Mouse (Mus musculus) forebrain, embryonic 11.5 days (tissue): ENCODE data around the gene Jam2. TPM values are rescaled to one million over a fixed set of nuclear protein-coding genes. Genes with fewer than 3 reads are reported as not detected.

ENCODE experiments used
- ATAC-seq: fragments of 200-750 bp; cut with Nextera tagmentation; replicated peaks from 2 replicates; pipeline ENCODE4 v1.8.0; 2017; ENCODE audit warnings: moderate TSS enrichment; ENCODE audit not compliant: low FRiP score
- DNase-seq: peaks from one replicate; pipeline ENCODE4 v3.0.0-alpha.2; 2017; ENCODE audit warnings: low spot score
- H3K27ac ChIP-seq: fragments of 300-500 bp; sonication (generic); 2 replicates; pipeline ENCODE4 v1.5.1; 2014; ENCODE audit warnings: low read depth, low read length
- H3K27me3 ChIP-seq: fragments of 300-500 bp; sonication (generic); 2 replicates; pipeline ENCODE4 v1.6.1; 2014; ENCODE audit warnings: mild to moderate bottlenecking, low read length, mixed read lengths; ENCODE audit not compliant: control insufficient read depth, insufficient read depth
- H3K36me3 ChIP-seq: fragments of 300-500 bp; sonication (generic); 2 replicates; pipeline ENCODE4 v1.6.1; 2014; ENCODE audit warnings: mild to moderate bottlenecking, low read length, moderate library complexity, mixed read lengths; ENCODE audit not compliant: control insufficient read depth, insufficient read depth
- H3K4me1 ChIP-seq: fragments of 300-500 bp; sonication (generic); replicated peaks from 2 replicates; pipeline ENCODE4 v1.6.1; 2014; ENCODE audit warnings: low read length, mixed read lengths; ENCODE audit not compliant: control insufficient read depth, insufficient read depth
- H3K4me2 ChIP-seq: fragments of 300-500 bp; sonication (generic); 2 replicates; pipeline ENCODE4 v1.6.1; 2014; ENCODE audit warnings: low read depth, mild to moderate bottlenecking, low read length, moderate library complexity, mixed read lengths; ENCODE audit not compliant: severe bottlenecking
- H3K4me3 ChIP-seq: fragments of 300-500 bp; sonication (generic); 2 replicates; pipeline ENCODE4 v1.5.1; 2014; ENCODE audit warnings: low read depth, low read length
- H3K9ac ChIP-seq: fragments of 300-500 bp; sonication (generic); 2 replicates; pipeline ENCODE4 v1.6.1; 2014; ENCODE audit warnings: low read length
- H3K9me3 ChIP-seq: fragments of 300-500 bp; sonication (generic); 2 replicates; pipeline ENCODE4 v1.6.1; 2016; ENCODE audit warnings: low read length, mixed read lengths; ENCODE audit not compliant: control insufficient read depth
- WGBS: fragments of 180-500 bp; shearing (Covaris S2); extraction: QIAGEN DNeasy Blood & Tissue Kit; methylation state at CpG from one replicate; pipeline ENCODE4 v1.1.7; 2014; 5-methylcytosine and 5-hydroxymethylcytosine counted together
- polyA plus RNA-seq: library from polyadenylated mRNA; unstranded; fragments of >200 nt; fragmentation: Nextera tagmentation; extraction: Ambion mirVana; gene quantifications from 2 replicates; pipeline ENCODE4 v1.2.1, GENCODE M21; 2014

Gene Jam2
- polyA plus RNA-seq, 1 experiment from 2014 or later, result 54.0 TPM

DNA sequence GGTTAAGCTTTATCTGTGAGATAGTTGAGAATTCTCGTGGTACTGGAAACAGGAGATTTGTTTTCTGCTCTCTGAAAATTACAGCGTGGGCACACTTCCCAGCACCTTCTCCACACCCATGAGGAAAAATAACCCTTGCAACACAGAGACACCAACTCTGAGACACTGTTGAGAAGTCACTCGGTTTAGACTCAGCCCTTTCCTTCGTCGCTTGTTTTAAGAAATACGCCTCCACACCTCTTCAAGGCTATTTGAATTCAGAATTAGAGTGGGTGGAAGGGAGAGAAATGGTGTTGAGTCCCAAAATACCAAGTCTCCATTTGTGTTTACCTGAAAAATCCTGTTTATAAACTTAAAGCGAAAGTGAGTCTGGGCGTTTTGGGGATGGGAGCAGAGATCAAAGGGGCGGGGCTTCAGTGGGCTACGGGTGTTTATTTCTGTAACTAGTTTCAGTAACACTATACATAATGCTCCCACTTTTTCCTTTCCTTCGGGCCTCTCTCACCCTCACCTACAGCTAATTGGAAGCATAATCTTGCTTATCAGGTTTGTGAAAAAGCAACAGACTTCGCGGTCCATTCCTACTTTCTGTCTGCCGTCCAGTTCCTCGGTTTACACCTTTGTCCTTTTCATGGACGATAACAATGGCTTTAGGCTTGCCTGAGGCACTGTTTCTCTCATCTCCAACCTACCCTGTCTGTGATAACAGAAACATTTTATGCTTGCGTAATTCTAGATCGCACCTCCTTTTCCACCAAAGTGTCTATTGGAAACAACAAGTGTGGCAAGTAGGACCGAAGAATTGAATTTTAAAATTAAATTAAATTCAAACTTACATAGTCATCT is 4.1 kb upstream of the Jam2 start:
- no peak for DNase-seq
- Histone ChIP-seq H3K4me1 (peaks cover 2% of the 10 kb centered on the region; the same call in 1 of the 2 replicates), H3K4me2 (no peak overlapping the region), H3K4me3 (no peak overlapping the region), H3K9me3 (no peaks in the 10 kb centered on the region), H3K27me3 (no peaks in the 10 kb centered on the region), H3K27ac (no peak overlapping the region), H3K36me3 (no peaks in the 10 kb centered on the region), H3K9ac (no peak overlapping the region)
- 85% methylated on average over 19 of the region's 19 CpGs for WGBS
- ATAC-seq, result no peak

DNA sequence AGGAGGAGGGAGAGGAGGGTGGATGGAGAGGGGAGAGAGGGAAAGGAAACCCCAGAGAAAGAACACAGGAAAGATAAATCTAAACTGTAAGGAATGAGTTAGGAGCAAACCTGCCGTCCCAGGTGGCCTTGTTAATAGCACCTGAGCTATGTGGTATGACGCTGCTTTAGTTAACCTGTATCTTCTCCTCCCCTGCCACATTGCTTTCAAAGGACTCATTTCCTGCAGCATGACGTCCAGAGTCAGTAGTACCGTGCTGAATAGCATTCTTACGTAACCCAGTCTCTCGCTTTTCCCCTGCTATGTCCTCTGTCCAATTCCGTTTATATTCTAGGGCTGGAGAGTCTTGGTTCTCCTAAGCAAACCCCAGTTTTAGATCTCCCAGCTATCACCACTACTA is 3.0 kb upstream of the Jam2 start:
- H3K9ac ChIP-seq, result no peak overlapping the region
- 92% methylated on average over 7 of the region's 7 CpGs for WGBS
- H3K27ac ChIP-seq, result no peak overlapping the region
- H3K4me1 ChIP-seq, result peaks cover 2% of the 10 kb centered on the region; the same call in 1 of the 2 replicates
- H3K27me3 ChIP-seq, result no peaks in the 10 kb centered on the region
- no peak for DNase-seq
- no peak for ATAC-seq
- H3K9me3 ChIP-seq, result no peaks in the 10 kb centered on the region
- no peak overlapping the region for H3K4me3 ChIP-seq
- no peak overlapping the region for H3K4me2 ChIP-seq
- no peaks in the 10 kb centered on the region for H3K36me3 ChIP-seq

DNA sequence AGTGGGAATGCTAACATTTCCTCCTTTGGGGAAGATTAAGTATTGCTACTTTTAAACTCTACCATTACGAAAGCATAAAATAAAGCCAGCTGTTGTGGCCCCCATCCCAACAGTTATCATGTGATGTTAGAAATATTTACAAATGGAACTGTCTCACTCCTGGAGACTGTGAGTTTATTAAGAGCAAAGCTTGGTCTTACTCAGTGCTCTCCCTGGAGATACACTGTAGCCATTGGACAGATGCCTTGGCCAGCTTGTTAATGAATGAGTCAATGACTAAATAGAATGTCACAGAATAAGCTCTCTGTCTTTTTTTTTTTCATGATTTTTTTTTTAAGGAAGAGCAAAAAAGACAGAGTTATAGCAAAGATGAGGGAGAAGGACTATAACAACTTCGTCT is 2.5 kb upstream of the Jam2 start:
- no peak overlapping the region for H3K4me3 ChIP-seq
- no peak for DNase-seq
- H3K27ac ChIP-seq, result no peak overlapping the region
- 94% methylated on average over 2 of the region's 2 CpGs for WGBS
- peaks cover 2% of the 10 kb centered on the region; the same call in 1 of the 2 replicates for H3K4me1 ChIP-seq
- H3K4me2 ChIP-seq, result no peak overlapping the region
- H3K9ac ChIP-seq, result no peak overlapping the region
- ATAC-seq, result no peak
- H3K27me3 ChIP-seq, result no peaks in the 10 kb centered on the region
- no peaks in the 10 kb centered on the region for H3K9me3 ChIP-seq
- no peaks in the 10 kb centered on the region for H3K36me3 ChIP-seq

DNA sequence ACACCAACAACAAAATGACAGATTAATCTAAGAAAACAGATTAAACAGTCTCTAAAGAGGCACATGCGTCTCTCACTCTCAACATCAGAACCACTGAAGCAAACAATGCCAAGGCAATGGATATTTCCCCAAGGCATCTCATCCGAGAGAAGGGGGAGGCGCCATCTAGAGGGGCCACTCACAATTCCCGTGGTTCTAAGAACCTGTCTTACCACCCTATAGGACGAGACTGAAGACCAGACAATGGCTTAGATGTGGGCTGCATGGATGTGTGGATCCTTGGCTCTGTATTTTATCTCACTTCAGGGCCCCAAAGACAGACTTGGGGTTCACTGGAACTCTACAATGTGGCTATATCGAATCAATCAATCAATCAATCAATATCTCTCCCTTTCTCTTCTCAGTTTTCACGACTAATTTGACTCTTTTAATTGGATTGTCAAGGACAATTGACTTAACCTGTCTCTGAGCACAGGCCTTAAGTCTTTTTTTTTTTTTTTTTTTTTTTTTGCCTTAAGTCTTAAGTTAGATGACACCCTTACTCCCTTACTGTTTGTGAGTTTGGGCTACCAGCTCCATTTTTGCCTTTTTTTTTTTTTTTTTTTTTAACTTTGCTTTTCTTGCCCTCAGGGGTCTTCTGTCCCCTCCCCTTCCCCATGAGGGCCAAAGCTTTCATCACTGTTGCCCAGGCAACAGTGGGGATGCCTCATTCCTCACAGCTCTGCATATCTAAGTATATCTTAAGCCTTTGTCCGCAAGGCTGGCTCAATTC is 1.2 kb upstream of the Jam2 start:
- WGBS, result 5% methylated on average over 8 of the region's 8 CpGs
- Histone ChIP-seq H3K4me2 (peak overlapping the region; percentile 71), H3K9me3 (no peaks in the 10 kb centered on the region), H3K27me3 (no peaks in the 10 kb centered on the region), H3K36me3 (no peaks in the 10 kb centered on the region), H3K4me1 (peaks cover 2% of the 10 kb centered on the region; the same call in 1 of the 2 replicates), H3K4me3 (peak overlapping the region; percentile 68; the same call in 1 of the 2 replicates), H3K27ac (peak overlapping the region; percentile 98), H3K9ac (peak overlapping the region; percentile 92; the same call in 1 of the 2 replicates)
- peak; percentile 71 for DNase-seq
- peak; percentile 77 for ATAC-seq

DNA sequence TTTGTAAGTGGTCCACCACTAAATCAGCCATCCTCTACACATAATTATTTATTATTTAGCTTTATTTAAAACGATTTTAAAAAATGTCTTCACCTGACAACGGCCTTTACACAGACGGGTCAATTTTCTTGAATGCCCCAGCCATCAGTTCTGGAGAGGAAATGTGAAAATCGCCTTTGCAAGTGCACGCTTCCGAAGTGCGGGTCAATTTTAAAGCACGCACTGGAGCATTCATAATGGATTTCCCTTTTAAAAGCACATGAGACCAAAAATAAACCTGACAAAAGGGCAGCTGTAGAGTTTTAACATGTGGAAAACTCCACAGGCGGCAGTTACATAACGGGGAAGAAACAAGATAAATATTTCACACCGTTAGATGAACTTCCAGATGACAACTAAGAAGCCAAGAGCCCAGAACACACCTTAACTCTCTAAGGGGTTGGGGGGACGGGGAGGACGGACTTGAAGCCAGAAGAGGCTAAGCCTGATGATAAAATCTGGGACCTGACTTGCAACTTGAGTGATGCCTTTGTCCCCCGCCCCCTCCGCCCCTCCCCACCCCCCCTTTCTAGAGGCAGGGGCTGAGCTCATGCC is 558 bp upstream of the Jam2 start:
- Histone ChIP-seq H3K9me3 (no peaks in the 10 kb centered on the region), H3K9ac (peak overlapping the region; percentile 92), H3K27ac (peak overlapping the region; percentile 98), H3K36me3 (no peaks in the 10 kb centered on the region), H3K4me1 (peaks cover 2% of the 10 kb centered on the region; the same call in 1 of the 2 replicates), H3K4me2 (peak overlapping the region; percentile 71), H3K4me3 (peak overlapping the region; percentile 68), H3K27me3 (no peaks in the 10 kb centered on the region)
- under 1% methylated on average over 14 of the region's 15 CpGs for WGBS
- ATAC-seq (peak; percentile 56), DNase-seq (peak; percentile 77)

DNA sequence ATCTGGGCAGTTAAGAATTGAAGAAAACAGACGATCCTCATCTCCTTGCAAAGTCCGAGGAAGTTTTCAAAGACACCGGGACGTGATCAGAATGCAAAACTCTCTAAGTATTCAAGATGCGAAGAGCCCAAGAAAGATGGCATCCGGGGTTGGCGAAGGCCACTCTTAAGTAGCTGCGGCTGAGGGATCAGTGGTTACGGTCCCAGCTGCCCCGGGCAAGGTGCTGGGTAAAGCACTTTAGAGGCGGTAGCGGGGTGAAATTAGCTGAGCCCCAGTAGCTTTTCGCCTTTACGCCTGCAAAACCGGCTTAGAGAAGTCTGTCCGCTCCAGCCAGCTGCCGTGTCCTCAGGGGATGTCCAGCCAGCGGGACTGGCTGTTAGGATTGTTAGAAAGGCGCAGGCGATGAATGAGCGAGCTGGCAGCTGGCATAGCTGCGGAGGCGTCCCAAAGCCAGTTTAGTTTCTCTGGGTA is 873 bp downstream of the Jam2 start:
- Histone ChIP-seq H3K9me3 (no peaks in the 10 kb centered on the region), H3K27me3 (no peaks in the 10 kb centered on the region), H3K27ac (peak overlapping the region; percentile 98), H3K4me3 (peak overlapping the region; percentile 68), H3K36me3 (no peaks in the 10 kb centered on the region), H3K4me1 (peaks cover 2% of the 10 kb centered on the region; the same call in 1 of the 2 replicates), H3K9ac (peak overlapping the region; percentile 92), H3K4me2 (peak overlapping the region; percentile 71)
- 1% methylated on average over 23 of the region's 23 CpGs for WGBS
- ATAC-seq (peak; percentile 32), DNase-seq (peak; percentile 76)

DNA sequence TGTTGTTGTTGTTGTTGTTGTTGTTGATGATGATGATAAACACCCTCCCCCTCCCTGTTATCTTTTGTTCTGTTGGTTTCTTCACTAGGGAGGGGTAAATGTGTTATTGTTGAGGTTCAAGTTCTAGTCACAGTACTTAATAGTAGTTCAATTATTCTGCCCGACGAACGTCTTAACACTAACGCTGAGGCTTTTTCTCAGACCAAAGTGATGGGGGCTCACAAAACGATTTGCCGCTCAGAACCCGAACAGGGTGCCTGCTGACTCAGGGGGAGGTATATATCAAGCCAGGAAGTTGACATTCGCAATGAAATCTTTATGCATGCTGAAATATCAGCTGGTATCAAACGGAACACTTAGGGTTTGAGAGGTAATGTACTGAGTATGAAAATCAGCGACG is 1.4 kb downstream of the Jam2 start:
- H3K4me2 ChIP-seq, result peak overlapping the region; percentile 71
- no peaks in the 10 kb centered on the region for H3K36me3 ChIP-seq
- 29% methylated on average over 11 of the region's 11 CpGs for WGBS
- ATAC-seq (no peak), DNase-seq (no peak)
- H3K27ac ChIP-seq, result no peak overlapping the region
- H3K4me1 ChIP-seq, result peaks cover 2% of the 10 kb centered on the region; the same call in 1 of the 2 replicates
- peak overlapping the region; percentile 68 for H3K4me3 ChIP-seq
- no peaks in the 10 kb centered on the region for H3K27me3 ChIP-seq
- H3K9ac ChIP-seq, result peak overlapping the region; percentile 92
- H3K9me3 ChIP-seq, result no peaks in the 10 kb centered on the region

DNA sequence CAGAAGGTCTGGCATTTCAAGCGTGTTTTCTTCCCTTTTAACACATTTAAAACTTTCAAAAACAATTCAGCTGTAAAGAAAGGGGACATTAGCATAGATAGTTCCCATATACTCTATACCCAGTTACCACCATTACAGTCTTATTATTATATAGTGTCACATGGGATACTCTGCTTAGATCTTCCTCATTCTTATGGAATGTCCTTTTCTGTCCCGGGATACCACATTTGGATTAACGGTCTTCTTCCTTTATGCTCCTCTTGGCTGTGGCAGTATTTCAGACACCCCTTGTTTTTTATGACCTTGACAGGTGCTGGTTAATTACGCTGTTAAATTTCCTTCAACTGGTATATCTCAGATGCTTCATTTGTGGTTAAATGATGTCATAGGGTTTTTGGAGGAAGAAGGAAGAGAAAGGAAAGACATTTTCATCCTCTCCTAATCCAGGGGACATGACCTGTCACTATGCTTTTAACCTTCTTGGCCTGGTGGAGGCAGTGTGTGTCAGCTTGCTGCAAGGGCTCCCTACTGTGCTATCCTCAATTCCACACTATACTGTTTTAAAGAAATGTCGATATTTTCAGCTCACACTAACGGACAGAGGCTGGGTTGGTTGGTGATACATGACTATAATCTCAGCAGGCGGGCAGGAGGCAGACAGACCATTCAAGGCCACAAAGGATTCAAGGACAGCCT is 2.3 kb downstream of the Jam2 start:
- H3K9ac ChIP-seq, result no peak overlapping the region

More for the DNA sequence above, 2.3 kb downstream of the Jam2 start:
- Histone ChIP-seq H3K36me3 (no peaks in the 10 kb centered on the region), H3K4me3 (peak overlapping the region; percentile 68), H3K27ac (no peak overlapping the region), H3K4me1 (peaks cover 2% of the 10 kb centered on the region; the same call in 1 of the 2 replicates), H3K9me3 (no peaks in the 10 kb centered on the region), H3K27me3 (no peaks in the 10 kb centered on the region), H3K4me2 (peak overlapping the region; percentile 71)
- 57% methylated on average over 7 of the region's 7 CpGs for WGBS
- no peak for DNase-seq
- no peak for ATAC-seq
